Mouse (Mus musculus) limb, embryonic 10.5 days (tissue): ENCODE measurements around the gene Dgka. TPM values are rescaled to one million over a fixed set of nuclear protein-coding genes. Genes with fewer than 3 reads are reported as not detected.
"Not testable (repeated sequence)": the region's sequence is repeated elsewhere in the genome, so short reads cannot be mapped to it uniquely, and the experiment has no call there.

Experiments used
- DNase-seq: peaks from one replicate; pipeline ENCODE4 v3.0.0-alpha.2; 2017; ENCODE audit warnings: low spot score
- H3K27ac ChIP-seq: fragments of 300-500 bp; sonication (generic); 2 replicates; pipeline ENCODE4 v1.5.1; 2016; ENCODE audit warnings: mild to moderate bottlenecking
- H3K27me3 ChIP-seq: fragments of 300-500 bp; sonication (generic); 2 replicates; pipeline ENCODE4 v1.6.1; 2016; ENCODE audit warnings: low read depth, mild to moderate bottlenecking; ENCODE audit not compliant: poor library complexity, severe bottlenecking
- H3K36me3 ChIP-seq: fragments of 300-500 bp; sonication (generic); 2 replicates; pipeline ENCODE4 v1.6.1; 2016; ENCODE audit warnings: mild to moderate bottlenecking, moderate library complexity
- H3K4me1 ChIP-seq: fragments of 300-500 bp; sonication (generic); 2 replicates; pipeline ENCODE4 v1.6.1; 2016
- H3K4me3 ChIP-seq: fragments of 300-500 bp; sonication (generic); 2 replicates; pipeline ENCODE4 v1.5.1; 2016; ENCODE audit warnings: mild to moderate bottlenecking, moderate library complexity
- H3K9me3 ChIP-seq: fragments of 300-500 bp; sonication (generic); replicated peaks from 2 replicates; pipeline ENCODE4 v1.6.1; 2016; ENCODE audit warnings: mild to moderate bottlenecking
- WGBS: fragments of 180-500 bp; shearing (Covaris S2); methylation state at CpG from one replicate; pipeline ENCODE4 v1.1.7; 2016; 5-methylcytosine and 5-hydroxymethylcytosine counted together
- polyA plus RNA-seq: library from polyadenylated mRNA; unstranded; fragments of >200 nt; fragmentation: Nextera tagmentation; extraction: Ambion mirVana; gene quantifications from 2 replicates; pipeline ENCODE4 v1.2.1, GENCODE M21; 2016

Dgka gene
- polyA plus RNA-seq, 1 experiment from 2014 or later = 5.0 TPM

DNA sequence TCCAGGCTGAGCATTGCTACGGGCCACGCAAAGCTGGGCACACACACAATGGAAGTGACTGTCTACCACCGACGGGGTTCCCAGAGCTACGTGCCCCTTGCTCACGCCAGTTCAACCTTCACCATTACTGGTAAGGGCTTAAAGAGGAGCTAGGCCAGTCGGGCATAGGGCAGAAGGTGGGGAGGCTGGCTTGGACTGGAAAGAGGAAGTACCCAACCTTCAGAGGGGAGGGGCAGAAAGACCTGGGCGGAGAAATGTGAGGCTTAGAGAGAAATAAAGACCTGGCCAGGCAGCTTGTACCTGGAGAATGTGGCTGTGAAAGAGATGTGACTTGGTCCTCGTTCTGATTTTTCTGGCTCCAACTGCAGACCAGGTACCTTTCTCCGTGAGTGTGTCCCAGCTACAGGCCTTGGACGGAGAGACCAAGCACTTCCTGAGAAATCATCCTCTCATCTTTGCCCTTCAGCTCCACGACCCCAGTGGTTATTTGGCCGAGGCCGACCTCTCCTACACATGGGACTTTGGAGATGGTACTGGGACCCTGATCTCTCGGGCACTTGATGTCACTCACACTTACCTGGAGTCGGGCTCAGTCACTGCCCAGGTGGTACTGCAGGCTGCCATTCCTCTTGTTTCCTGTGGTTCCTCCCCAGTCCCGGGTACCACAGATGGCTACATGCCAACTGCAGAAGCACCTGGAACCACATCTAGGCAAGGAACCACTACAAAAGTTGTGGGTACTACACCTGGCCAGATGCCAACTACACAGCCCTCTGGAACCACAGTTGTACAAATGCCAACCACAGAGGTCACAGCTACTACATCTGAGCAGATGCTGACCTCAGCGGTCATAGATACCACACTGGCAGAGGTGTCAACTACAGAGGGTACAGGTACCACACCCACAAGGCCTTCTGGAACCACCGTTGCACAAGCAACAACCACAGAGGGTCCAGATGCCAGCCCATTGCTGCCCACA, 28.8 kb downstream of the Dgka start:
- Histone ChIP-seq H3K4me3 (no peak overlapping the region), H3K9me3 (no peaks in the 10 kb centered on the region), H3K27ac (no peak overlapping the region), H3K4me1 (no peaks in the 10 kb centered on the region), H3K27me3 (no peaks in the 10 kb centered on the region), H3K36me3 (no peaks in the 10 kb centered on the region)
- WGBS = 89% methylated on average over 19 of the region's 19 CpGs
- DNase-seq = no peak

DNA sequence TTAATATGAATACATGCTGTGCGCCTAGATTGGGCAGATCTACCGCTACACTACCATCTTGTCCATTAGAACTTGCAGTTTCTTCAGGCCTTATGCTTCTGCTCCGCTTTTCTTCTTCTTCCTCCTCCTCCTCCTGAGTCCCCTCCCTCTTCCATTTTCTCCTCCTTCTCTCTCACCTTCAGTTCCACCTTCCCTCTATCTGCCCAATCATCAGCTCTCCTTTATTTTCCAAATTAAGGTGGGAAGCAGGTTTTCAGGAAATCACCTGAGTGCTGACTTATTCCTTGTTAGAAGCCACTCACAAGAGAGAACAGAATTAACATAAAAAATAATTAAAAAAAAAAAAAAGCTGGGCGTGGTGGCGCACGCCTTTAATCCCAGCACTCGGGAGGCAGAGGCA, 33.3 kb downstream of the Dgka start:
- DNase-seq, H3K36me3 ChIP-seq, H3K27ac ChIP-seq, H3K4me1 ChIP-seq, H3K27me3 ChIP-seq, H3K9me3 ChIP-seq, H3K4me3 ChIP-seq: not testable (repeated sequence)
- WGBS = 92% methylated on average over 7 of the region's 7 CpGs

DNA sequence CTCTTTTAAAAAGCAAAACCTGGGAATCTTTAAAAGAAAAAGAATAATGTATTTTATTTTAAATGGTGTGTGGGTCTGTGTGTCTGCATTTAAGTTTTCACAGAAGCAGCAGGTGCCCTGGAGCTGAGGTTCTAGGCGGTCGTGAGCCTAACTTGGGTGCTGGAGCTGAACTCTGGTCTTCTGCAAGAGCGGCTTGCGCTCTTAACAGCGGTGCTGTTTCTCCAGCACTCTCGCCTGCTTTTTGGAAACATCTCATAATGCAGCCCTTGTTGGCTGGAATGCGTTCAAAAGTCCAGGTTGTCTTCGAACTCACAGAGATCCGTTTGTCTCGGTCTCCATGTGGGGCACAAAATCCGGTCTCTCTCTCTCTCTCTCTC, 39.4 kb downstream of the Dgka start:
- H3K4me3 ChIP-seq = peak overlapping the region; percentile 95
- H3K9me3 ChIP-seq = no peaks in the 10 kb centered on the region
- peaks cover 32% of the 10 kb centered on the region for H3K36me3 ChIP-seq
- 12% methylated on average over 11 of the region's 11 CpGs for WGBS
- no peaks in the 10 kb centered on the region for H3K27me3 ChIP-seq
- peak overlapping the region; percentile 97 for H3K27ac ChIP-seq
- DNase-seq = peak; percentile 45
- H3K4me1 ChIP-seq = peaks cover 27% of the 10 kb centered on the region

DNA sequence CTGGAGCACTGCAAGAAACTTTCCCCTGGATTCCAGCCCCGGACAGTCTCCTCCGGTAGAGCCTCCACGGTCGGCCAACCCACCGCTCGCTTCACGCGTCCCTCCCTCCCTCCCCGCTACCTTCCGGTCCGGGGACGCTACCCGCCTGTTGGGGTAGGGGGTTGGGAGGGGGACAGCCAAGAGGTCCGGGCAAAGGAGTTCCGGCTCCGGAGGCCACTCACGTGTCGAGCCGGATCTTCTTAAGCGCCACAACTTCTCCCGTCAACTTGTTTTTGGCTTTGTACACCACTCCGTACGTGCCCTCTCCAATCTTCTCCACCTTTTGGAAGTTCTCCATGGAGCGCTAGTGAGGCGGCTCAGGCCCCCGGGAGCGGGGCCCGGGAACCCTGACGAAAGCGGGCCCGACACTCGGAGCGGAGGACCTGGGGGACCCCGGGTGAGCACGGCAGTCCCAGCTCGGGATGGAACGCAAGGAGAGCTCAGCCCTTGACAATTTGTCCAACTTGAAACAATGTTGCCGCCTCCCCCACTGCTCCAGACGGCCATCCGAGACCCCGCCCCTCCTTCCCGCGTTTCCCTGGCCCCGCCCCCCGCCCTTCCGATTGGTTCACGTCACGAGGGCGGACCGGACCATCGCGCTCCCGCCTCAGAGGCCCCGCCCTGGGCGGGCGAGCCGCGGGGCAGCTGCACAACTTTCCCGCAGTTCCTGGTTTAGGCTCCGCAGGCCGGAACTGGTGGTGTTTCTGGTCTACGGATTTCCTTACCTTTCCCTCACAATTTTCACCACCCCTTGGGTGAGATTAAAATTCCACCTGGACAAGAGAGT, 40.0 kb downstream of the Dgka start, which contains the start of gene Cdk2:
Gene Cdk2 (minus strand): TSS at position 541 of the 826 bp plus-strand sequence.
- peak within 1 kb of the TSS; percentile 97 for H3K27ac ChIP-seq
- H3K9me3 ChIP-seq = no peaks in the 10 kb centered on the region
- H3K4me1 ChIP-seq = peaks cover 27% of the 10 kb centered on the region
- H3K36me3 ChIP-seq = peaks cover 38% of the 10 kb centered on the region
- peak; percentile 97 for DNase-seq
- WGBS = under 1% methylated on average over 62 of the region's 62 CpGs
- no peaks in the 10 kb centered on the region for H3K27me3 ChIP-seq
- H3K4me3 ChIP-seq = peak within 1 kb of the TSS; percentile 95

DNA sequence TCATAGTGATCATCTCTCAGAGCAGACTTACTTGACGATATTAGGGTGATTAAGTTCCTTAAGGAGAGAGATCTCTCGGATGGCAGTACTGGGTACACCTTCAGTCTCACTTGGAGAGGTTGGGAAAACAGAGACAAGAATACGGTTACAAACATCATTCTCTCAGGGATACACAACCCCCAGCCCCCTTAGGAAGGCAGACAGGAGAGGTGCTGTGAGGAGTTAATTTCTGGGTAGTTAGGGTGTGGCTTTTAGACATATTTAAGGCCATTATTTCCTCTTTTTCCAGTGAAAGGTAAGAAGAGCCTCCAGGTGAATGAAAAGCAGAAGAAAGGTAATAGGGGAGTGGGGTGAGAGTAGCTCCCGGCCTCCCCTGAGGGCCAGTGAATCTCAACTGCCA, 40.8 kb downstream of the Dgka start, which contains the start of gene Pmel:
Gene Pmel (plus strand): TSS at position 301 of the 400 bp plus-strand sequence.
- Histone ChIP-seq H3K27ac (peak within 1 kb of the TSS; percentile 97), H3K4me1 (peaks cover 27% of the 10 kb centered on the region), H3K4me3 (peak within 1 kb of the TSS; percentile 95), H3K27me3 (no peaks in the 10 kb centered on the region), H3K36me3 (peaks cover 46% of the 10 kb centered on the region), H3K9me3 (no peaks in the 10 kb centered on the region)
- no peak for DNase-seq
- WGBS = 22% methylated on average over 4 of the region's 4 CpGs

DNA sequence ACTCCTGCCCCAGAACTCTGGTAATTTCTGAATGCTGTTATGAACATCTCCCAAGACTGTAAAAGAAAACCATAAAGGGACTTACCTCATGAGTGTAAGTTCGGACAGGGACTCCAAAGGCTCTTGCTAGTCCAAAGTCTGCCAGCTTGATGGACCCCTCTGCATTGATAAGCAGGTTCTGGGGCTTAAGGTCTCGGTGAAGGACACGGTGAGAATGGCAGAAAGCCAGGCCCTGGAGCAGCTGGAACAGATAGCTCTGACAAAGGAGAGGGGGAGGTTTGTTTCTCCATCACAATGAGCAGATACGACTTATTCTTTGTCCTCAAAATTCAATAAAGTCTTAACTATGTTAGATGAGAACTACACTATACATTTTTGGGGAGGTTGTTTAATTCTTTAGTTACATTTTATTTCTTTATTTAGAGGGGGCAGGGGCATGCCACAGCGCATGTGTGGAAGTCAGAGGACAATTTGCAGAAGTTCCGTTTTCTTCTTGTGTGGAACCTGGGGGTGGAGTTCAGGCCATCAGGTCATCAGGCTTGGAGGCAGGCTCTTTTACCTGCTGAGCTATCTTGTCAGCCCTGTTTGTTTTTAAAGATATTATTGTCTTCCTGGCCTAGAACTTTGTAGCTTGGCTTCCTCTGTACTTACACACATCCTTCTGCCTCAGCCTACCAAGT, 42.2 kb downstream of the Dgka start:
- Histone ChIP-seq H3K4me1 (peaks cover 27% of the 10 kb centered on the region), H3K36me3 (peaks cover 59% of the 10 kb centered on the region), H3K9me3 (no peaks in the 10 kb centered on the region), H3K4me3 (no peak overlapping the region), H3K27me3 (no peaks in the 10 kb centered on the region), H3K27ac (no peak overlapping the region)
- no peak for DNase-seq
- WGBS = 94% methylated on average over 6 of the region's 6 CpGs

DNA sequence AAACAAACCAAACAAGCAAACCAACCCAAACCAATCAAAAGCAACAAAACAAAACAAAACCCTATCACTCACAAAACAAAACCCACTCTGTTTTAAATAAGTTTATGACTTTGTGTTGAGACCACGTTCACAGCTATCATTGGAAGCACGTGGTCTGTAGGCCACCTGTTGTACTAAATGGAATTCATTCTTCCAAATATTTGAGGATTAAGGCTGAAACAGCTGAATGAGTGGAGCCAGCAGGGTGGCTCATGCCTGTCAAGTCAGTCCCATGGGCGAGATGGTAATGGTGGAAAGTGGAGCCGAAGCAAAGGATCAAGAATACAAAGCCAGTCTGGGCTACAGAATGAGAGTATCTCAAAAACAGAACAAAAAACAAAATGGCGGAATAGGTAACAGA, 43.9 kb downstream of the Dgka start:
- Histone ChIP-seq H3K9me3 (no peaks in the 10 kb centered on the region), H3K27ac (no peak overlapping the region), H3K4me3 (no peak overlapping the region), H3K27me3 (no peaks in the 10 kb centered on the region), H3K36me3 (peaks cover 61% of the 10 kb centered on the region), H3K4me1 (peaks cover 30% of the 10 kb centered on the region)
- no peak for DNase-seq
- WGBS = 96% methylated on average over 5 of the region's 5 CpGs

DNA sequence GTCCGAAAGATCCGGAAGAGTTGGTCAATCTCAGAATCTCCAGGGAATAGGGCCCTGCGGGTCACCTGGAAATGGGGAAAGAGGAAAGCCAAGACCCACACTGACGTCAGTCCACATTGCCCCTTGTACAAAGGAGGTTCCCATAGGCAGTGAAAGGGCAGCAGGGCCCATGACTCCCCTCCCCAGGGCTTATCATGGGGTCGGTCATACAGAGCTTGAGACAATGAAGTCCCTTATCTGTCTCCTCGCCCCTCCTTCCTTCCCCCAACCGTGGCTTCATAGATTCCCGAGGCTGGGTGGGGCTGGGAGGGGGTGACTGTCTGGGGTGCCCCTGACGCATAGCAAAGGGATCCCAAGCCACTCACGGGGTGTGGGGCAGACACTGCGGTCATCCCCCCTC, 45.0 kb downstream of the Dgka start:
- Histone ChIP-seq H3K4me3 (no peak overlapping the region), H3K9me3 (no peaks in the 10 kb centered on the region), H3K4me1 (peaks cover 30% of the 10 kb centered on the region), H3K27me3 (no peaks in the 10 kb centered on the region), H3K27ac (no peak overlapping the region), H3K36me3 (peaks cover 61% of the 10 kb centered on the region)
- no peak for DNase-seq
- 88% methylated on average over 11 of the region's 11 CpGs for WGBS

DNA sequence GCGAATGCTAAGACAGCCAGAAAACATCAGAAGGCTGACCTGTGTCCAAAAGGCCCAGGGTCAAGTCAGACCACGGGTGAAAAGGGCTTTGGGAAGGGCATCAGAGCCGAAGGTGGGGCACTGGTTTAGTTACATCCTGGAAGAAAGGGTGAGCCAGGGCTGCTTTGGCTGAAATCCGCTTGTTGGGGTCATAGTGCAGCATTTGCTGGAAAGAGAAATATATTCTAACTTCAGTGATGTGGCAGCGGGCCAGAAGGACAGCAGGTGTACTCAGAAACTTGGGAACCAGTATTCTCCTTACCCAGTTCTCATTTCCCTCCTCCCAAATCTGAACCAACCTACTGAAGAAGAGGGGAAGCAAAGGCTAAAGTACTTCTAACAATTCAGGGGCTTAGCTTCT, 45.6 kb downstream of the Dgka start:
- WGBS = 91% methylated on average over 5 of the region's 5 CpGs
- Histone ChIP-seq H3K9me3 (no peaks in the 10 kb centered on the region), H3K36me3 (peaks cover 61% of the 10 kb centered on the region), H3K4me1 (peaks cover 29% of the 10 kb centered on the region), H3K27me3 (no peaks in the 10 kb centered on the region), H3K4me3 (no peak overlapping the region), H3K27ac (no peak overlapping the region)
- no peak for DNase-seq

DNA sequence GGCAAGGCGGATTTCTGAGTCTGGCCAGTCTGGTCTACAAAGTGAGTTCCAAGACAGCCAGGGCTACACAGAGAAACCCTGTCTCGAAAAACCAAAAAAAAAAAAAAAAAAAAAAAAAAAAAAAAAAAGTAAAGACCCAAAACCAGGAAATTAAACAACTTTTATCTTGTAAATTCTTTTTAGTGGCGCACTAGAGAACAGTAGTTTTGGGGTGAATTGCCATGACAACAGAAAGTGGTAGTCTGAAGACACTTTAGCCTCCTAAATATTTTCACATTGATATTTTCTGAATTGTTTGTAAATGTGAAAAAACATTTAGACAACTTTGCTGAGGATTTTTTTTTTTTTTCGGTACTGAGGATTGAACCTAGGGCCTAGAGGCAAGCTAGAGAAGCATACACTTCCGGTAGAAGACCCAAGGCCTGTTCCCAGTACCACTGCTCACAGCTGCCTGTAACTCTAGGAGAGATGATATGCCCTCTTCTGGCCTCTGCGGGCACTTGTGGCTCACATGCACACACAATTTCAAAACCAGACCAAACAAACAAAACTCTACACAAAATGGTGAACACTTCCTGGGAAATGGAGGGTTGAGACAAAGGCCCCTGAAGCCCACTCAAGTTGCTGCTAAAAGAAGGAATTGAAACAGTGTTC, 47.5 kb downstream of the Dgka start:
- peaks cover 15% of the 10 kb centered on the region for H3K4me1 ChIP-seq
- peak overlapping the region; percentile 96; the same call in 1 of the 2 replicates for H3K27ac ChIP-seq
- H3K36me3 ChIP-seq = peaks cover 55% of the 10 kb centered on the region
- 90% methylated on average over 6 of the region's 6 CpGs for WGBS
- H3K27me3 ChIP-seq = no peaks in the 10 kb centered on the region
- H3K4me3 ChIP-seq = no peak overlapping the region; the same call in 1 of the 2 replicates
- no peaks in the 10 kb centered on the region for H3K9me3 ChIP-seq
- DNase-seq = no peak

DNA sequence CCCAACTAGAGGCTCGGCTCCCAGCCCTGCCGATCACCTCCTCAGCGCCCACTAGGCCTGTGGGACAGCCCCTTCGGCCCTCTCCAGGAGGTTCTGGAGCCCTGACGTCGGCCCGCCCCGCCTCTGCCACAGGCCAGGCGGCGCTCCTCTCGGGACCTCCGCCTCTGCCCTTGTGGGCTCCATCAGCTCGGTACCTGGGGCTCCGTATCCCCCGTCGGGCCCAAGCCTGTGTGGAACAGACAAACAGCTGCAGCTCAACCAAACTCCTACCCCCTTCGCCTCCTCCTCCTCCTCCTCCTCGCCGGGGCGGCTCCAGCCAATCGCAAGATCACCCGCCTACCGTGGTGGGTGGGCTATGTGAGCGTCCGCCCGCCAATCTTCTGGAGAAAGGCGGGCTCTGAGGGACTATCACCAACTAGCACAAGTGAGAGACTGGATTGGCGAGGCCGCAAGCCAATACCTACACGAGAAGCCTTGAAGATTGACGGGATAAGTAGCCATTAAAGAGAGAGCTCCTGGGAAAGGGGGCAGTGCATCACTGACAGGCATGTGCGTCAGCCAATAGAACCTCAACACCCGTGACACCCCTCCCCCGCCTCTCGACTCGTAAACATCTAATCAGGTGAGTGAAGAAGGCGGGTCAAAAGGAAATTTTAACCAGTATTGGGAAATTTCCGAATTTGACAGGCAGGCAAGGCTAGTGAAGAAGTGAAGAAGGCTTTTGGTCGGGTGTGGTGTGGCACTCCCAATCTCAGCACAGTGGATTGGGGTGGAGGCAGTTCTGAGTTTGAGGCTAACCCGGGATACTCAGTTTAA, 48.5 kb downstream of the Dgka start, which contains the start of gene Rab5b:
Gene Rab5b (minus strand): TSS at position 273 of the 816 bp plus-strand sequence.
- Histone ChIP-seq H3K27me3 (no peaks in the 10 kb centered on the region), H3K4me3 (peak within 1 kb of the TSS; percentile 94), H3K36me3 (peaks cover 45% of the 10 kb centered on the region), H3K4me1 (peaks cover 15% of the 10 kb centered on the region; the same call in 1 of the 2 replicates), H3K27ac (peak within 1 kb of the TSS; percentile 96), H3K9me3 (no peaks in the 10 kb centered on the region)
- WGBS = under 1% methylated on average over 40 of the region's 40 CpGs
- peak; percentile 96 for DNase-seq
